Mouse (Mus musculus): ENCODE results near the gene St7. TPM values are rescaled to one million over a fixed set of nuclear protein-coding genes. Genes with fewer than 3 reads are reported as not detected.
A peak's percentile ranks its signal among the peaks of the same experiment; 100 is the strongest.
"Not testable (repeated sequence)": the region's sequence is repeated elsewhere in the genome, so short reads cannot be mapped to it uniquely, and the experiment has no call there.

The St7 gene
- total RNA-seq (2015) (6.9 and 8.5 TPM in 2 replicates), total RNA-seq (2017) (10.6 and 14.0 TPM in 2 replicates)

DNA sequence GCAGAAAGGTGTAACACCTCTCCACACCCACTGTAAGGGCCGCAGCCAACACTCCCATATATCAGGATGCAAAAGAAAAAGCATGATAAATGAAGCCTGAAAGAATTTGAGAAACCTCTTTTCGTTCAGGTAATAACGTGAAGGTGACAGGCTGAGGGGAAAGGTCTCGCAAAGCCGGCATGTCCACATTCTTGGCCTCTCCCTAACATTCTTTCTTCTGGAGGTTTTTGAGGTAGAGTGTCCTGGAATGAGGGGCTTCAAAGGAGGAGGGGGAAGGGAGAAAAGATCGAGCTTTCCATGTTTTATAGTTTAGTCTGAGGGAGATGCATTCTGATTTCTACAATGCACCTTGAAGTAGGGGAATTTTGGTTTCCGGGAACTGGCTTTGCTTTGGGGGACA lies at the start of gene St7:
Gene St7 (plus strand): TSS at position 287 of the 400 bp plus-strand sequence.
- ATAC-seq (ENCODE audit: poor library complexity, severe bottlenecking) = no peak

DNA sequence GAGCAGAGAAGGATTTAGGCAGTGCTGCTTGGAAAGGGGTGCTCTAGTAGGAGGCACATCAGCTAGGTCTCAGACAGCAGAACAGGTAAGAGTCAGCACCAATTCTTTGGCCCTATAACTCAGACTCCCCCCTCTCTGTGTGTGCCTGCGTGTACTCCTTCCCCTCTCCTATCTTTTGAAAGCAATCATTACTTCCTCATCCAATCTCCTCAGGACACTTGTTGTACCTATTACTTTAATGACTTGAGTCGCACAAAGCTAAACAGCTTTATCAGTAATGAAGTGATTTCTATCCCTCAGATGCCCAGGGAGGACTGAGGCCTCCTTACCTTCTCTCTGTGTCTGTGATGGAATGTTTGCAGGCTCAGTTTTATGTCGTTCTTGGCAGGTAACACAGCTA lies 46.6 kb upstream of the St7 start:
- peak; percentile 55; the same call in 1 of the 2 replicates for ATAC-seq (ENCODE audit: poor library complexity, severe bottlenecking)

DNA sequence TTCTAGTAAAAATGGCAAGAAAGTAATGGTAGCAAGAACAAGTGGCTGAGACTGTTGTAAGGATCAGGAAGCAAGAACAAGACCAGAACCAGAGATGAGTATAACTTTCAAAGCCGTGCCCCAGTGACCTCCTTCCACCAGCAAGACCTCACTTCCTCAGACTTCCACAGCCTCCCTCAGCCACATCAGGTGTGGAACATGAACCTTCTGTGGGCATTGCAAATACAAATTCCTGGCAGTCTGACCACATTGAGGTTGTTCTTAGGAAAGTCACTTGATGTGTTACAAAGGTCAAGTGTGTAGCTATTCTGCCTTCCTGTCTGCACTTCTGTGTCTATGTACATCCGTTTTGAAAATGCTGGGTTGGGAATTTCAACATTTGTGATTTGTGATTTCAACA lies 40.6 kb upstream of the St7 start:
- peak; percentile 71 for ATAC-seq (ENCODE audit: poor library complexity, severe bottlenecking)

- ATAC-seq (ENCODE audit: poor library complexity, severe bottlenecking) = peak; percentile 62
Measured at GRCm38 (mm10) chr6:17655080-17655479, 37.7 kb upstream of the St7 start.

GRCm38 (mm10) chr6:17657308-17657707 lies 35.4 kb upstream of the St7 start:
- no peak for ATAC-seq (ENCODE audit: poor library complexity, severe bottlenecking)

- peak; percentile 33 for ATAC-seq (ENCODE audit: poor library complexity, severe bottlenecking)
Measured at GRCm38 (mm10) chr6:17665348-17665747, 27.4 kb upstream of the St7 start.

- no peak for ATAC-seq (ENCODE audit: poor library complexity, severe bottlenecking)
Measured at GRCm38 (mm10) chr6:17666024-17666423, 26.7 kb upstream of the St7 start.

DNA sequence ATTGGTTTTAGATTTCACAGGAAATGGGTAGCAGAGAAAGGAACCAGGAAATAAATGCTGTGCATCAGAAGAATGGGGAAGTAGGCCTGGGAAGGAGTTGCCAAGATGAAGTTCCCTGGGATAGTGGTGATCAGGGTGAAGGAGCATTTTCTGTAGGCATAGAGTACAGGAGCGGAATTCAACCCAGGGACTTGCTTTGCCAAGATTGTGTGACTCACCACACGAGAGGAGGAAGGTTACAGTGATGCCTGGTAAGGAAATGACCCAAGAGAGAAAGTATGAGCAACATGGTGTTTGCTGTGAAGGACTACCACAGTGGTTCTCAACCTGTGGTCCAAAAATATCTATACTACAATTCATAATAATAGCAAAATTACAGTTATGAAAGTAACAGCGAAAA lies 24.9 kb upstream of the St7 start:
- ATAC-seq (ENCODE audit: poor library complexity, severe bottlenecking) = 0 out of 2 replicates have a peak, but pooled peaks have one; percentile 17

GRCm38 (mm10) chr6:17668334-17668733 lies 24.4 kb upstream of the St7 start:
- ATAC-seq (ENCODE audit: poor library complexity, severe bottlenecking) = no peak

GRCm38 (mm10) chr6:17669826-17670225 lies 22.9 kb upstream of the St7 start:
- no peak for ATAC-seq (ENCODE audit: poor library complexity, severe bottlenecking)

GRCm38 (mm10) chr6:17675019-17675756 lies 17.5 kb upstream of the St7 start:
- peak; percentile 91 for ATAC-seq (ENCODE audit: poor library complexity, severe bottlenecking)

DNA sequence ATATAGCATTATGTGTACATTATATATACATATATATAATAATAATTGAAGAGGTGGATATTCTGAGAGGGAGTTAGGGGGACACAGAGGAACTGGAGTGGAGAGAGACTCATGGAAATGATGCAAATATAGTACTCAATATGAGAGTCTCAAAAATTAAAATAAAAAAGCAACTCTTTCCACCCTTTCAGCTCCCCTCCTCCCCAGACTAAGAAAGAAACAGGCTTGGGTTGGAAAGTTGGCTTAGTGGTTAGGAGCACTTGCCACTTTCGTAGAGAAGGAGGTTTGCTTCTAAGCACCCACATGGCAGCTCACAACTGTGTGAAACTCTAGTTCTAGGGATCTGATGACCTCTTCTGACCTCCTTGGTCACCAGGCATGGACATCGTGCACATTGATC lies 15.7 kb upstream of the St7 start:
- ATAC-seq (ENCODE audit: poor library complexity, severe bottlenecking) = no peak

GRCm38 (mm10) chr6:17680266-17680925 lies 12.3 kb upstream of the St7 start:
- ATAC-seq (ENCODE audit: poor library complexity, severe bottlenecking) = peak; percentile 27; the same call in 1 of the 2 replicates

GRCm38 (mm10) chr6:17681810-17682209 lies 10.9 kb upstream of the St7 start:
- no peak for ATAC-seq (ENCODE audit: poor library complexity, severe bottlenecking)

GRCm38 (mm10) chr6:17688676-17689075 lies 4.1 kb upstream of the St7 start:
- ATAC-seq (ENCODE audit: poor library complexity, severe bottlenecking) = peak; percentile 86

DNA sequence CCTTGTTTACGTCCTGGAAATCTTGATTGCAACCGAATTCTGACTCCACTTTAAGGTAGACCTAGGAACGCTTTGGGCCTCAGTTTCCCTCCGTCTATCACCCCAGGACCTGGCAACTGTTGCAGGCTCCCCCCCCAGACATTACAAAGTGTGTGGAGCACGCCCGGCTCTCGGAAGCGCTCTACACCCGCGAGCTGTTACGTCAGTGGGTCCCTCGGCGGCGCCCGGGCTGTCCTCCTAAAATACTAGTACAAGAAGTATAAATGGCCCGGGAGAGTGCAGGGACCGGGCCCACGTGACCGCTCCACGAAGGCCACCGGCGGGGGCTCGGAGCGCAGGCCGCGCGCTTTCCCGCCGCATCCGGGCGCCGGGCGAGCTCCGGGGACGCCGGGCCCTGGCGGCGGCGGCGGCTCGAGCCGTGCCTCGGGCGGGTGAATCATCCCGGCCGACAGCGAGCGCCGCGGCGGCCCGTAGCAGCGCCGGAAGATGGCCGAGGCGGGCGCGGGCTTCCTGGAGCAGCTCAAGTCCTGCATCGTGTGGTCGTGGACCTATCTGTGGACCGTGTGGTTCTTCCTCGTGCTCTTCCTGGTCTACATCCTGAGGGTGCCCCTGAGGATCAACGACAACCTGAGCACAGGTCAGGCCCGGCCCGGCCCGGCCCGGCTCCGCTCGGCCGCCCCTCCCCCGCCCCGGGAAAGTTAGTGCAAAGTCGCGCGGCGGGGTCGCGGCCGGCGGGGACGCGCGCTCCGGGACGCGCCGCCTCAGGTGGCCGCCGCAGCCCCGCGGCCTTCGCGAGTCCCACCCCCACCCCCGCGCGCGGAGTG lies 1.2 kb downstream of the St7 start:
- peak; percentile 55 for ATAC-seq (ENCODE audit: poor library complexity, severe bottlenecking)

- peak; percentile 87 for ATAC-seq (ENCODE audit: poor library complexity, severe bottlenecking)
Measured at GRCm38 (mm10) chr6:17694550-17694951, 1.8 kb downstream of the St7 start.

DNA sequence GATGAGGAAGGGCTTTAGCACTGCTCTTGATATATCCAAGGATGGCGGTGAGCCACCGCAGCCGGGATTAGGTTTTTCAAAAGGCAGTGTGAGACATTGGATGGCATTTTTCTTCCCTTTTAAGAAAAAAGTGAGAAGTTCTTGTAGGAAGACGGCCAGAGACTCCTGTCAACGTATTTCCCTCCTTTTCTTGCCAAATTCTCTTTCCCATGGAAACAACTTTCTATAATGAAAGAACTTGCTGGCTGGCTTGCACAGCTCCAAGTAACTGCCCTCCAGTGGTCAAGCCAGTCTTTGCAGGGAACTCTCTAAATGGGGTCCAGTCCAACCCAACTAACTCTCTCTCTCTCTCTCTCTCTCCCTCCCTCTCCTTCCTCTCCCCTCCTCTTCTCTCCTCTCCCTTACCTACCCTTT lies 3.6 kb downstream of the St7 start:
- ATAC-seq (ENCODE audit: poor library complexity, severe bottlenecking) = peak; percentile 37; the same call in 1 of the 2 replicates

- ATAC-seq (ENCODE audit: poor library complexity, severe bottlenecking) = no peak
Measured at GRCm38 (mm10) chr6:17700936-17701612, 8.3 kb downstream of the St7 start.

DNA sequence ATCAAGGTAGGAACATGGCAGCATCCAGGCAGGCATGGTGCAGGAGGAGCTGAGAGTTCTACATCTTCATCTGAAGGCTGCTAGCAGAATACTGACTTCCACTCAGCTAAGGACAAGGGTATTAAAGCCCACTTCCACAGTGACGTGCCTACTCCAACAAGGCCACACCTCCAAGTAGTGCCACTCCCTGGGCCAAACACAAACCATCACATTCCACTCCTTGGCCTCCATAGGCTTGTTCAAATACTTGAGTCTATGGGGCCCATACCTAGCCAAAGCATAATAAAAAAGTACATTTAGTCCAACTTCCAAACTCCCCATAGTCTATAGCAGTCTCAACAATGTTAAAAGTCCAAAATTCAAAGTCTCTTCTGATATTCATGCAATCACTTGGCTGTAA lies 11.3 kb downstream of the St7 start:
- ATAC-seq (ENCODE audit: poor library complexity, severe bottlenecking) = not testable (repeated sequence)

DNA sequence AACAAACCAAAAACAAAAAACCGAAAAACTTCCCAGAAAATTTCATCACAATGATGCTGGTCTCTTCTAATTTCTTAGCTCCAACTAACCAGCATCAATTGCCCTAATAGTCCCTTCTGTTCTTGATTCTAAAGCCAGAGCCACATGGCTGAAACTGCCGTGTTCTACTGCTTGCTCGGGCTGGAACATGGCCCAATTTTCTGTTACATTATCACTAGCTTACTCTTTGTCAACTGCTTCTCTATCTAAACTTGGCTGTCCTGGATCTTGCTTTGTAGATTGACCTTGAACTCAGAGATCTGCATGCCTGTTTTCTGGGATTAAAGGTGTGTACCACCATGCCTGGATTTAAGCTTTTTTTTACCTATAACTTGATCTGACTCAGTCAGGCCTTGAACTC lies 13.2 kb downstream of the St7 start:
- no peak for ATAC-seq (ENCODE audit: poor library complexity, severe bottlenecking)

All from megakaryocyte, adult 5-6 weeks (primary cell).